Mouse (Mus musculus) frontal cortex, postnatal 25 days (tissue): ENCODE results near the gene Klk1b4.
"Not testable (repeated sequence)": the region's sequence is repeated elsewhere in the genome, so short reads cannot be mapped to it uniquely, and the experiment has no call there.

Source experiments
- DNase-seq, 2 experiments: peaks; one replicate each; pipeline ENCODE4 v3.0.0; 2022; ENCODE audit warnings: low spot score in 2 of 2

Klk1b4 gene

DNA sequence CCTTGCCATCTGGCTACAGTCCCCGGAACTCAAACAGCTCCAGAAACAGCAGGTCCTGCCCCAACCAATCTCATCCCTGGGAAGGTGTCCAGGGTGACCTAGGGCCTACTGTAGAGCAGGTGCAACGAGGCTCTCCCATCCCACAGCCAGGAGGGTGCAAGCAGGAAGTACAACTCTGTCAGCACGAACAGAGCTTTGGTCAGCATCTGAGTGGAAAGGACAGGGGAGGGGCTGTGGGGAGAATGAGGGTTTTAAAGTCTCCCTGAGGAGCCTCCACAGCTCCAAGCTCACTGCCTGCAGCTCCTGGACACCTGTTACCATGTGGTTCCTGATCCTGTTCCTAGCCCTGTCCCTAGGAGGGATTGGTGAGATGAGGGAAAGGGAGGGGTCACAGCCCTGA is at the start of gene Klk1b4:
Gene Klk1b4 (plus strand): TSS at position 301 of the 400 bp plus-strand sequence.
- DNase-seq = not testable (repeated sequence)

DNA sequence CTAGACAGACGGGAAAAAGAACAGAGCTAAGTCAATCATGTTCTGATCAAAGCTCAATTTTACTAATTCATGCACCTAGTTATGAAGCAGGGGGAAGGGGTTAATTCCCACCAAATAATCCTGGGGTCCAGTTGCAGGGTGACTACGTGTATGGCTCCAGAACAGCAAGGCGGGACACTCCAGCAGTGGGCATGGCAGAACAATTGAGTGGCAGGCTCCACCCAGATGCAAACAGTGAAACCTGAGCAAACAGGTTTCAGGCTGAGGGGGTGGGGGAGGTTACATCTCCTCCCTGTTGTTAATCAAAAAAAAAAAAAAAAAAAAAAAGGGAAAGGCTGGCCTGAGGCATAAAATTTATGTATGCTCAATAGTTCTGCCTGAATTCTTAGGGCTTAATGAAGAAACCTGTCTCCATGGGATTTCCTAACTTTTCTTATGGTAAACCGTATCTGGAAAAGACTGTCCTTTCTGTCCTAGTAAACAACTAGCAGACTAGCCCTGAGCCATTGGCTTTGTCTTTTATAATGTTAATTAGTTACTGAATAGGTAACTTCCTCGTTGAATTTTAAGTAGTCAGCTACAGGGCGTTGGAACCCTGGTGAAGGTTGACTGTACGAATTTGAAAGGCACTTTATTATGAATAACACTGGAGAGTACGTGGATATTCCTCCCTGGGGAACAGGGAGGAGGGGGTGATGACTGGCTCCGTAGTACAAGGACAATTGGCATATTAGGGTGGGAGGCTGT is 27.8 kb upstream of the Klk1b4 start:
- no peak for DNase-seq

DNA sequence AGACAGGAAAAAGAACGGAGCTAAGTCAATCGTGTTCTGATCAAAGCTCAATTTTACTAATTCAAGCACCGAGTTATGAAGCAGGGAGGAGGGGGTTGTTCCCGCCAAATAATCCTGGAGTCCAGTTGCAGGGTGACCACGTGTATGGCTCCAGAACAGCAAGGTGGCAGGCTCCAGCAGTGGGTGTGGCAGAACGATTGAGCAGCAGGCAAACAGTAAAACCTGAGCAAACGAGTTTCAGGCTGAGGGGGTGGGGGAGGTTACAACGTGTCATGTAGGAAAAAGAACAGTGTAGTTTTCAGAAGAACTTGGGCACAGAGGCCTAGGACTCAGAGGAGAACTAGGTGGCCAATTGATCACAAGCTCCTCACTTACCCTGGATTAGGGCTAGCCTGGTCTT is 20.7 kb upstream of the Klk1b4 start:
- not testable (repeated sequence) for DNase-seq

- DNase-seq = not testable (repeated sequence)
Measured at GRCm38 (mm10) chr7:44187936-44188335, 19.3 kb upstream of the Klk1b4 start, which contains the start of gene Klk1b24. Klk1b24 (plus strand) TSS chr7:44188236.

- DNase-seq = not testable (repeated sequence)
Measured at GRCm38 (mm10) chr7:44193466-44193865, 13.8 kb upstream of the Klk1b4 start.

DNA sequence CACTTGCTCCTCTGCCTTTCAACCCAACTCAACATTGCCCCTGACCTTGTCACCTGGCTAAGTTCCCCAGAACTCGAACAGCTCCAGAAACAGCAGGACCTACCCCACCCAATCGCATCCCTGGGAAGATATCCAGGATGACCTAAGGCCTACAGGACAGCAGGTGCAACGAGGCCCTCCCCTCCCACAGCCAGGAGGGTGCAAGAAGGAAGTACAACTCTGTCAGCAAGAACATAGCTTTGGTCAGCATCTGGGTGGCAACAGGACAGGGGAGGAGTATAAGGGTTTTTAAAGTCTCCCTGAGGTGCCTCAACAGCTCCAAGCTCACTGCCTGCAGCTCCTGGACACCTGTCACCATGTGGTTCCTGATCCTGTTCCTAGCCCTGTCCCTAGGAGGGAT is 9.3 kb upstream of the Klk1b4 start, which contains the start of gene Klk1b3:
Gene Klk1b3 (plus strand): TSS at position 301 of the 400 bp plus-strand sequence.
- DNase-seq = no peak

DNA sequence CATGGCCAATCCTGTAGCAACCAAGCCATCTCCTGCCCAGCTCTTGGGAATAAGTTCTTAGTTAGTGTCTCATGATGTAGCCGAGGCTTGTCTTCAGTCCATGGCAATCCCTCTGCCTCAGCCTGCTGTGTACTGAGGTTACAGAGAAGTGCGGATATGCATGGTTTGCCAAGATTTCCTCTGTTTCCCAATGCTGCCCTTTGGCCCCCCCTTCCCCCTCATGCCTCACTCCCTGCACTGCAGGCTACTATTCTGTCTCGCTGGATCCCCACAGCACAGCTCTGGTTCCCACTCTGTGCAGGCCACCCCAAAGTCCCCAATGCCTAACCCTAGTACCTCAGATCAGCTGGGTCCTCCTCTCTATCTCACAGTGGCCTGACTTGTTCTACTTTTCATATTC is 1.1 kb downstream of the Klk1b4 start:
- DNase-seq = no peak

GRCm38 (mm10) chr7:44215645-44216044 is 8.4 kb downstream of the Klk1b4 start, which contains the start of gene Klk1b5:
Klk1b5 (plus strand) TSS chr7:44215945.
- no peak for DNase-seq

- DNase-seq = not testable (repeated sequence)
Measured at GRCm38 (mm10) chr7:44221601-44222000, 14.4 kb downstream of the Klk1b4 start.

GRCm38 (mm10) chr7:44222335-44222734 is 15.1 kb downstream of the Klk1b4 start:
- DNase-seq = not testable (repeated sequence)

DNA sequence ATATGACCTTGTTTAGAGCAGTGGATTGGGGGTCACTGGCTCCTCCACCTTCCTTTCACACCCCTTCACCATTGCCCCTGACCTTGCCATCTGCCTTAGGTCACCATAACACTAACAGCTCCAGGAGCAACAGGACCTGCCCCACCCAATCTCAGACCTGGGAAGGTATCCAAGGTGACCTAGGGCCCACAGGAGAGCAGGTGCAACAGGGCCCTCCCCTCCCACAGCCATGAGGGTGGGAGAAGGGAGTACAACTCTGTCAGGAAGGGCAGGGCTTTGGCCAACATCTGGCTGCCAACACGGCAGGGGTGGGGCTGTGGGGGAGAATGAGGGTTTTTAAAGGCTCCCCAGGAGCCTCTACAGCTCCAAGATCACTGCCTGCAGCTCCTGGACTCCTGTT is 17.8 kb downstream of the Klk1b4 start, which contains the start of gene Klk1:
Gene Klk1 (plus strand): TSS at position 285 of the 400 bp plus-strand sequence.
- DNase-seq = no peak

GRCm38 (mm10) chr7:44235909-44236308 is 28.7 kb downstream of the Klk1b4 start, which contains the start of gene Gm36864:
Gm36864 (plus strand) TSS chr7:44236177.
- no peak for DNase-seq

DNA sequence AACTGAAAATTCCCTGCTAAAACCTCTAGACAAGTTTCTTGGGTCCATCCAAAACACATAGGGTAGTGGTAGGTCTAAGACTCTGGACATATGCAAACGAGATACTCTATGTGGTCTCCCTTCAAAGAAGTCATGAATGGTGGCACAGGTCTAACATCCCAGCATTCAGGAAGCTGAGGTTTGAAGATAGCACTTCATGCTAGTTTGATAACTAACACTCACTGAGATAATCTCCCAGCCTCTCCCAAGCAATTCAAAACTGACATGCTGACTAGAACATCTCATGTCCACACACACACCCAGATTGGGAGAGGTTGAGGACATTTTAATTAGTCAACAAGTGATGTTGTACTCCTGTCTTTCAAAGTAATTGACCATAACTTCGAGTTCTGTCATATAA is 32.7 kb downstream of the Klk1b4 start:
- DNase-seq = no peak

DNA sequence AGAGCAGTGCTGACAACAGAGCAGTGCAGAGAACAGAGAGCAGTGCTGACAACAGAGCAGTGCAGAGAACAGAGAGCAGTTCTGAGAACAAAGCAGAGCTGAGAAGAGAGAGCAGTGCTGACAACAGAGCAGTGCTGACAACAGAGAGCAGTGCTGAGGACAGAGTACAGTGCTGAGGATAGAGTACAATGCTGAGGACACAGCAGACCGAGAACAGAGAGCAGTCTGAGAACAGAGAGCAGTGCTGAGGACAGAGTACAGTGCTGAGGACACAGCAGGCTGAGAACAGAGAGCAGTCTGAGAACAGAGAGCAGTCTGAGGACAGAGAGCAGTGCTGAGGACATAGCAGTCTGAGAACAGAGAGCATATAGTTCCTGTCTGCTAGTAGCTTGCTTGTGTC is 33.5 kb downstream of the Klk1b4 start:
- DNase-seq = no peak

DNA sequence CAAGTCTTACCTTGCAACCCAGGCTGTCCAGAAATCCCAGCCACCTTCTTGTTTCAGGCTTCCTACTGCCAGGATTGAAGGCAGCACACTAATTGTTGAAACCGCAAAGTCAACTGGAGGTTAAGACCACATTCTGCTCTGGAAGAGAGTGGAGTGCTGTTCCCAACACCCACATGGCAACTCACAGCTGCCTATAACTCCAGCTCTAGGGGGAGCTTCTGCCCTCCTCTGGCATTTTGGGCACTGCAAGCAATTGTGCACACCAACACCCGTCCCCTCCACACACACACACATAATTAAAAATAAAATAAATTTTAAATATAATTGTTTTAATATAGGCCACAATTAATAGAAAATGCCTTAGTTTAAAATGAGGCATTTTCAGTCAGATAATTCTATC is 33.9 kb downstream of the Klk1b4 start:
- no peak for DNase-seq

GRCm38 (mm10) chr7:44244080-44244479 is 36.8 kb downstream of the Klk1b4 start:
- no peak for DNase-seq

GRCm38 (mm10) chr7:44246055-44246983 is 39.1 kb downstream of the Klk1b4 start, which contains the start of the genes 1700028J19Rik and 2410002F23Rik:
1700028J19Rik (minus strand) TSS chr7:44246695.
2410002F23Rik (plus strand) TSS chr7:44246722.
- DNase-seq = peak; percentile 89 to 93

DNA sequence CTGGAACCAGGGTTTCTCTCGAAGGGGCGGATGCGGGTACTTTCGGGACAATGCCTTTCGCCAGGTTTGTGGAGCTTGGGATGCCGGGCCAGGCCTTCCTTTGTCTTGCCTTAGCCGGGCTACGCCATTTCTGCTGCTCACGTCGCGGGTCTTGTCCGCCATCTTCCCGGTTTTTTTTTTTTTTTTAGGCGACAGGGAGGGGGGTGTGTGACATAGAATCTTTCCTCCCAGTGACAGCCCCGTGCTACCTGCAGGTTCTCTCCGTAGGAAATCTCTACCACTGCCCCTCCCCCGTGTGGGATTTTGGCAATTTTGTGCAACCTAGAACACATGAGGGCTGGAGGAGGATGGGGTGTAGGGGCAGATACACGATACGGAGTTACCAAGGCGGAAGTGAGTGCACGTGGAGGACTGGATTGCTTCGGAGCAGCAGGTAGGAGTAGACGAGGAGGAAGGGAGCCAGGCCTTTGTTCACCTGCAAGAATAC is 39.8 kb downstream of the Klk1b4 start:
- peak; percentile 28 to 41 for DNase-seq

DNA sequence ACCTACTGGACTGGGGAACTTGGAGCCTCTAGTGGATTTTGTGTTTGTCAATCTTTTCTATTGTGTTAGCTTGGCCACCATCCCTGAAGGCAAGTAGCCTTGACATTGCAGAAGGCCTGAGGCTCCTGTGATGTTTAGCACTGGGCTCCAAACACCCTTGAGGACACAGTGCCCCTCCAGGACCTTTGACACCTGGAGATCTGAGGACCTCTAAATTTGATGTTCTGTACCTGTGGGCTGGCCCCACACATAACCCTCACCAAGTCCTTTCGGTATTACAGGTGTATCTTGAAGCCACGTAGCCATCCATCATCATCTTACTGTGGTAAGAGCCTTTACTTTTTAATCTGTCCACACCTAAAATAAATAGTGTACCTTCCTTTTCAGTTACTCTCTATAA is 40.7 kb downstream of the Klk1b4 start:
- DNase-seq = no peak

- DNase-seq = no peak
Measured at GRCm38 (mm10) chr7:44249248-44249647, 42.0 kb downstream of the Klk1b4 start.

DNA sequence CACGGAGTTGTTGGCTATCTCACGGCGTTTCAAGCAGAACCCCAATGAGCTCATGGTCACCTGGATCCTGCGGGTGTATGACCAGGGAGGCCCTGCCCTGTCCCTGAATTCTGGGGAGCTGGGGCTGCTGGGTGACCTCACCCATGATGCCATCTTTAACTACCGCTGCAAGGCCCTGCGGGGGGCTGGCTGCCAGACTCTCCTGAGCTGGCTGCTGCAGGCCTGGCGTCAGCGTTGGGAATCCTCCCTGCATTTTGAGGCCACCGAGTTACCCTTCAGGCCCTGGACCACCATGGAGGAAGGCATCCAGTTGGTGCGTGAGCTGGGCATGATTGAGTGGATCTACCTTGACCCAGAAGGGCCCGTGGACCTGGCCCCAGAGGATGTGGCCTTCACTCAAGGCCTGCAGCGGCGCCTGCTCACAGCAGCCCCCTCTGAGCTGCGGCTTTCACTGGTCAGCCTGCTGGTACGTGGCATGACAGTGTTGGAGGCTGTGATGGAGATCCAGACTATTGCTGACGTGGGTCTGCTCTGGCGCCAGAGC is 43.6 kb downstream of the Klk1b4 start:
- DNase-seq = not testable (repeated sequence)
